Mouse (Mus musculus) liver, embryonic 16.5 days (tissue): ENCODE results near the gene Zcchc24. TPM values are rescaled to one million over a fixed set of nuclear protein-coding genes. Genes with fewer than 3 reads are reported as not detected.

Experiments used
- ATAC-seq: fragments of 200-750 bp; cut with Nextera tagmentation; 2 replicates; pipeline ENCODE4 v1.8.0; 2017; ENCODE audit warnings: low read depth, mild to moderate bottlenecking, moderate number of reproducible peaks, moderate library complexity
- H3K27ac ChIP-seq: fragments of 300-500 bp; sonication (generic); 2 replicates; pipeline ENCODE4 v1.5.1; 2014; ENCODE audit warnings: mild to moderate bottlenecking, low read length
- H3K27me3 ChIP-seq: fragments of 300-500 bp; sonication (generic); 2 replicates; pipeline ENCODE4 v1.6.1; 2014; ENCODE audit warnings: low read depth, low read length, mixed read lengths; ENCODE audit not compliant: control insufficient read depth, insufficient read depth
- H3K36me3 ChIP-seq: fragments of 300-500 bp; sonication (generic); 2 replicates; pipeline ENCODE4 v1.6.1; 2014; ENCODE audit warnings: mild to moderate bottlenecking; ENCODE audit not compliant: control insufficient read depth, insufficient read depth
- H3K4me1 ChIP-seq: fragments of 300-500 bp; sonication (generic); 2 replicates; pipeline ENCODE4 v1.6.1; 2014; ENCODE audit warnings: low read depth, low read length, mixed read lengths; ENCODE audit not compliant: control insufficient read depth
- H3K4me2 ChIP-seq: fragments of 300-500 bp; sonication (generic); 2 replicates; pipeline ENCODE4 v1.6.1; 2014; ENCODE audit warnings: low read depth, low read length, mixed read lengths
- H3K4me3 ChIP-seq: fragments of 300-500 bp; sonication (generic); 2 replicates; pipeline ENCODE4 v1.5.1; 2014; ENCODE audit warnings: low read depth, mild to moderate bottlenecking, low read length
- H3K9ac ChIP-seq: fragments of 300-500 bp; sonication (generic); 2 replicates; pipeline ENCODE4 v1.6.1; 2014; ENCODE audit warnings: low read depth, low read length
- H3K9me3 ChIP-seq: fragments of 300-500 bp; sonication (generic); replicated peaks from 2 replicates; pipeline ENCODE4 v1.6.1; 2016; ENCODE audit warnings: low read length; ENCODE audit not compliant: control insufficient read depth
- WGBS: fragments of 180-500 bp; shearing (Covaris S2); extraction: QIAGEN DNeasy Blood & Tissue Kit; methylation state at CpG from one replicate; pipeline ENCODE4 v1.1.7; 2014; ENCODE audit not compliant: insufficient replicate concordance; 5-methylcytosine and 5-hydroxymethylcytosine counted together
- polyA plus RNA-seq: library from polyadenylated mRNA; unstranded; fragments of >200 nt; fragmentation: Nextera tagmentation; extraction: Ambion mirVana; gene quantifications from 2 replicates; pipeline ENCODE4 v1.2.1, GENCODE M21; 2015

Gene Zcchc24
- polyA plus RNA-seq, 1 experiment from 2014 or later: 5.5 TPM

DNA sequence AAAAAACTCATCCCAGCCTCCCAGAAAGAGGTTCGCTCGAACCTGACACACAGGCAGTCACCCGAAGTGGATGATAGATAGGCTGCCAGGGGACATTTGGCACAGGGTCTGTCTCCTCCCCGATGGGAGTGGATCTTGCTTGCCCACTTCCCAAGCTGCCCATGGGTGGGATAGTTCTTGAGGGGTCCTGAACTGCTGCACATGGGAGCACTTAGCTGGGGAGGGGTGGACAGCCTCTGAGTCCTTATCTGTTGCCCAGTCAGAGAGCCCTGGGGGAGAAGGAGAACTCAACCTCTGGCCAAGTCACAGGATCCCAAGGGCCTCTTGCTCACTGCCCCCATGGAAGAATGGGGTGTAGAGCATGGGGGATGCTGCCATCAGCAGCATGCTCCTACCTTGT, 13.3 kb downstream of the Zcchc24 start:
- ATAC-seq: no peak
- Histone ChIP-seq H3K4me1 (no peaks in the 10 kb centered on the region), H3K9ac (no peak overlapping the region), H3K36me3 (no peaks in the 10 kb centered on the region), H3K27me3 (no peaks in the 10 kb centered on the region), H3K4me3 (no peak overlapping the region), H3K9me3 (no peaks in the 10 kb centered on the region), H3K27ac (no peak overlapping the region), H3K4me2 (no peak overlapping the region)
- 58% methylated on average over 4 of the region's 4 CpGs for WGBS

DNA sequence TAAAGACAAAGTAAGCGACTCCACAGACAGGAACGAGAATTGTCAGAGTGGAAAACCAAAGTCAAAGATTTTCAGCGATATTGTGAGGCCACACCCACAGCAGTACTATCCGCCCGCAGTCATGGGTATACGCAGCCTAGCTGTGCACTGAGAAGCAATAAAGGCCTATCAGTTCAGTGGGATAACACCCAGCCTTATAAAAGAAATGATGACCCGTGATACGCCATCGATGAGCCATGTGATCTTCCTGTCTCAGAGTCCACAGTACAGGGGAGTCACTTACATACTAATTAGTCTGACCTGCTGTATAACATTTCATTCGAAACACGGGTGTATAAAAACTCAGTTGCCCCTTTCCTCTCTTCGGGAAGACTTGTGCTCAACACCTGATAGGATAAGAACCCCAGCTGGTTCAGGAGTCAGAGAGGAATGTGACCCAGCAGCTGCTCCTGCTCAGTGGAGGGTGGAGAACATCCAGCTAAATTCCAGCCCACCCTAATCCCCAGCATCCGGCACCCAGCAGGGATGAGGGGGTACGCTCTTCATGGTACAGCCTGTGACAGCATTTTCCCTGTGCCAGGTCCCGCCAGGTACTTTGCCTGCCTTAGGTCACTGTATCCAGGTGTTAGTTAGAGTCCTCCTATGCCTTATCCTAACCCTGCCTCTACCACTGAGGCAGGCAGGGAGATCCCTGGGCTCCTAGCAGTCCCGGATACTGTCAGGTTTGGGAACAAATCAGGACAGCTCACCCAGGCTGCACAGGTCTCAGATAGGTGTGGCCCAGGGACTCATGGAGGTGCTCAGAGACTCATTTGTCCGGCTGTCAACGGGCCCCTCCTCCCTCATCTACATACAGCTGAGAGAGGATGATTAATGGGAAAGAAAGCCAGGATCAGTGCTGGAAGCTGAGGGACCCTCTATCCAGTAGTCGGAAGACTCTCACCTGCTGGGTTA, 14.0 kb downstream of the Zcchc24 start:
- no peak overlapping the region for H3K4me2 ChIP-seq
- no peak overlapping the region for H3K27ac ChIP-seq
- no peaks in the 10 kb centered on the region for H3K27me3 ChIP-seq
- no peak overlapping the region for H3K4me3 ChIP-seq
- H3K36me3 ChIP-seq: no peaks in the 10 kb centered on the region
- WGBS: 54% methylated on average over 19 of the region's 19 CpGs
- no peak overlapping the region for H3K9ac ChIP-seq
- no peaks in the 10 kb centered on the region for H3K9me3 ChIP-seq
- H3K4me1 ChIP-seq: no peaks in the 10 kb centered on the region
- no peak for ATAC-seq

DNA sequence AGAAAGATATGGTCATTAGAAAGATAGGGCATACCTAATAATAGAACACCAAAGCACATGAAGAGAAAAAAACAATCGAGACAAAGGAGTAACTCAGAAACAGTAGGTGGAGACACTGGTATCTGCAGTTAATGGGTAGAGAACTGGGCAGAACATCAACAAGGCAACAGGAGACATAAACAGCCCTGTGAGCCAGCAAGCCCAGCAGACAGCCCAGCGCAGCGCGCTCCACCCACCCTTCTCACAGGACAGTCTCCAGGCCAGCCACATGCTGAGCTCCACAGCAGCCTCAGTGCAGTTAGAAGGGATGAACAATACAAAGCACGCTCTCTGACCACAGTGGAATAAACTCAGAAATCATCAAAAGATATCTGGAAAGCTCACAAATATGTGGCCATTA, 15.8 kb downstream of the Zcchc24 start:
- 67% methylated on average over 5 of the region's 5 CpGs for WGBS
- H3K36me3 ChIP-seq: no peaks in the 10 kb centered on the region

DNA sequence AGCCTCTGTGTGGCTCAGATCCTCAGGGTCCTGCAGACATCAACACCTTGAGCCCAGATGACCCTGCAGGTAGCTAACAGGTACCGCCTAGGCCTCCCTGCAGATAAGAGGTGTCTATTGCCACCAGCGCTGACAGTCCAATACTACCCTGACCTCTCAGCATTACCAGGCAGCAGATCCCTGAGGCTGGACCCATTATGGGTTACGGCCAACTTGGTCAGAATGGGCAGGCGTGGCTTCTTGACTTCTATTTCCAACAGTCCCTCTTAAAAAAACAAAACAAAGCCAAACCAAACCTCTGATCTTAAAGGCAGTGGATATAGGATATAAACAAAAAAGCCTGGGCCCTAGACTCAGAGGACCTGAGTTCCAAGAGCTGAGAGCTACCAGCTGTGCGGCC, 17.8 kb downstream of the Zcchc24 start:
- 66% methylated on average over 5 of the region's 5 CpGs for WGBS
- H3K4me2 ChIP-seq: no peak overlapping the region
- no peak overlapping the region for H3K27ac ChIP-seq
- no peak for ATAC-seq
- H3K4me1 ChIP-seq: peaks cover 10% of the 10 kb centered on the region
- no peaks in the 10 kb centered on the region for H3K9me3 ChIP-seq
- no peaks in the 10 kb centered on the region for H3K36me3 ChIP-seq
- H3K27me3 ChIP-seq: no peaks in the 10 kb centered on the region
- no peak overlapping the region for H3K4me3 ChIP-seq
- H3K9ac ChIP-seq: no peak overlapping the region

More for the DNA sequence above, 15.8 kb downstream of the Zcchc24 start:
- Histone ChIP-seq H3K9ac (no peak overlapping the region), H3K27ac (no peak overlapping the region), H3K4me3 (no peak overlapping the region), H3K4me1 (no peaks in the 10 kb centered on the region; the same call in 1 of the 2 replicates), H3K9me3 (no peaks in the 10 kb centered on the region), H3K27me3 (no peaks in the 10 kb centered on the region), H3K4me2 (no peak overlapping the region)
- ATAC-seq: no peak

DNA sequence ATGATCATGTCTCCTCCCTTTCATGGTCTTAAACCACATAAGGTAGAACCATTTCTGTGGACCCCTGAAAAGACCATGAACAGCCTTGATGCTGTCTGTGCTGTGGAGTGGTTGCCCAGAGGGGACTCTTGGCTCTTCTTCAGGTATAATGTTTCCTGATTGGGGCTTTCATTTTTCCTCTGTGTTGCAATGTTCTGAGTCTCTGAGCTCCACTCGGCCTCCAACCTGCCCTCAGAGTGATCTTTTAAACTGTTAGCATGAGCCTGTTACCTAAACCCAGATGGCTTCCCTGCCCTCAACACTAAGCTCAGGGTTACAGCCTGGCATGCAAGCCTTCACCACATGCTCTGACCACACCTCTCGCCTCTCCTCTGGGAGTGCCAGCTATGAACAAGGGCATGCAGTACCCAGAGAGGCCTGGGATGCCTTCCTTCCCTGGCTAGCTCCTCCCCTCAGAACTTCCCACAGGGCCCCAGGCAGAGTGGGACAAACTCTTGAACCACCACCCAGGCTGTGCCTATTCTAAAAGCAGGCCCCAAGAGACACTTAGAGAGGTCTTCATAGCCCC, 18.3 kb downstream of the Zcchc24 start:
- 53% methylated on average over 2 of the region's 2 CpGs for WGBS
- H3K27me3 ChIP-seq: no peaks in the 10 kb centered on the region
- no peaks in the 10 kb centered on the region for H3K9me3 ChIP-seq
- no peak for ATAC-seq
- no peaks in the 10 kb centered on the region for H3K36me3 ChIP-seq
- no peak overlapping the region for H3K9ac ChIP-seq
- H3K27ac ChIP-seq: no peak overlapping the region
- H3K4me2 ChIP-seq: no peak overlapping the region
- H3K4me1 ChIP-seq: peaks cover 15% of the 10 kb centered on the region
- H3K4me3 ChIP-seq: no peak overlapping the region

DNA sequence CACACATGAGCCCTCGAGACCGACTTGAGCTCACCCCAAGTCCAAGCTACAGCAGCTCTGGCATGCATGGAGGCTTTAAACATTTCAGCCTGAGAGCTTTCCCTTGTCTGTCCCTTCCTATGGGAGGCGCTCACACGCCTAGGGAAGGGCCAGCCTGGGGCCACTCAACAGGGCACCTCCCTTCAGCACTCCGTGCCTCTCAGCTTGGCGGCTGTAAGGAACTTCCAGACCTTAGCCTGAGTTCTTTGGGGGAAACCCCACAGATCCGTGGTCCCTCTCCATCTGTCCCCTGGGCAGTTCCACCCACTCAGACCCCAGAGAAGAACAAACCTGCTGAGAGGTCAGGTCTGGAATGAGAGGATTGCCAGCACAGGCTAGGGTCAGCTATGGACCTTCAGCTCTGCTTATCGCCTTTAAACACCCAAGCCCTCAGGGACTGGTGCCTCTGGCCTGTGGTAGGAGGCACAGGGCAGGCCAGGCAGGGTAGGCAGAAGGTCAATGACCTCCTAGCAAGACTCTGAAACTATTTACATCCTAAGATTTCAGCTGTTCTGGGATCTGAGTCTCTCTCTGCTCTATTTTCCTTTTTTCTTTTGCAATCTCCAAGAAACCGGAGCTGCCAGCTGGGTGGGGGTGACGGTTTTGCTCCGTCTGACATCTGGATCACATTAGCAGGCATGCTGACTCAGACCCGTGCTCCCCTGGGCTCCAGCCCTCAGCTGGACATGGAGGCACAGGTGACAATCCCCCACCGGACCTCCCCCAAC, 19.5 kb downstream of the Zcchc24 start:
- no peak overlapping the region for H3K27ac ChIP-seq

DNA sequence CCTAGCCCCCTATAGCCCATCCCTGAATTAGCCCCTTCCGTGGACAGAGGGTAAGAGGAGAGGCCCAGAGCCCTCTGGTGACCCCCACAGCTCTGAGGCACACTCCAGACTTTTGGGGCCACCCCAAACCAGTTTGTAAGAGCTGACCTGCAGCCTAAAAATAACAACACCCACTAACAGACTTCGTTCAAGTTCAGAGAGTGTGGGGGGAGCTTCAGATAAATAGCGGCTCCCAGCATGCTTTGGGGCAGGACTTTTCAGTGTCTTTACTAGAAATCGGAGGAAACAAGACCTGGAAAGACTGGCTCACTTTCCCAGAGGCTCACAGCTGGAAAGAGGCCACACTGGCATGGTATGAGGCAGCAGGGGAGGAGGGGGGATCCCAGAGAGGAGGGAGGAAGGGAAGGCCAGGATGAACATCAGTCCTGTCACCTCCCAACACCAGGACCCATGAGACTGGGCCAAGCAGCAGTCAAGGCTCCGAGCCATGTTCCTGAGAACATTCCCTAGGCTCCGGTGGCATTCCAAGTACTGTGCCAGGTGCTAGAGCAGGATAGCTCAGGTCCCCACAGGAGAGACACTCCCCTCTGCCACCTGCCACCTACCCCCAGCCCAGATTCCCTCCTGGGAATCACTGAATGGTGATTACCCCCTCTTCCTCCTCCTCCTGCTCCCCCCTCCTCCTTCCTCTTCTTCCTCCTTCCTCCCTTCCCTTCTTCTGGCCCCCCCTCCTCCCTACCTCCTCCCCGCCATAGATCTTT, 20.7 kb downstream of the Zcchc24 start:
- H3K36me3 ChIP-seq: no peaks in the 10 kb centered on the region
- H3K9me3 ChIP-seq: no peaks in the 10 kb centered on the region
- no peak overlapping the region for H3K4me2 ChIP-seq
- no peak overlapping the region for H3K4me3 ChIP-seq
- no peaks in the 10 kb centered on the region for H3K27me3 ChIP-seq
- no peak overlapping the region for H3K27ac ChIP-seq
- no peak overlapping the region for H3K9ac ChIP-seq
- WGBS: 61% methylated on average over 7 of the region's 7 CpGs
- peaks cover 18% of the 10 kb centered on the region for H3K4me1 ChIP-seq
- no peak for ATAC-seq

More for the DNA sequence above, 19.5 kb downstream of the Zcchc24 start:
- 54% methylated on average over 13 of the region's 13 CpGs for WGBS
- Histone ChIP-seq H3K36me3 (no peaks in the 10 kb centered on the region), H3K4me2 (no peak overlapping the region), H3K4me1 (peaks cover 18% of the 10 kb centered on the region), H3K9me3 (no peaks in the 10 kb centered on the region), H3K27me3 (no peaks in the 10 kb centered on the region), H3K9ac (no peak overlapping the region), H3K4me3 (no peak overlapping the region)
- ATAC-seq: no peak
